Mouse (Mus musculus) testis, postnatal 14 days (tissue): ENCODE measurements around the gene Colq.

Experiments used
- DNase-seq: peaks from one replicate; pipeline ENCODE4 v3.0.0; 2021; ENCODE audit warnings: low spot score

Colq gene

DNA sequence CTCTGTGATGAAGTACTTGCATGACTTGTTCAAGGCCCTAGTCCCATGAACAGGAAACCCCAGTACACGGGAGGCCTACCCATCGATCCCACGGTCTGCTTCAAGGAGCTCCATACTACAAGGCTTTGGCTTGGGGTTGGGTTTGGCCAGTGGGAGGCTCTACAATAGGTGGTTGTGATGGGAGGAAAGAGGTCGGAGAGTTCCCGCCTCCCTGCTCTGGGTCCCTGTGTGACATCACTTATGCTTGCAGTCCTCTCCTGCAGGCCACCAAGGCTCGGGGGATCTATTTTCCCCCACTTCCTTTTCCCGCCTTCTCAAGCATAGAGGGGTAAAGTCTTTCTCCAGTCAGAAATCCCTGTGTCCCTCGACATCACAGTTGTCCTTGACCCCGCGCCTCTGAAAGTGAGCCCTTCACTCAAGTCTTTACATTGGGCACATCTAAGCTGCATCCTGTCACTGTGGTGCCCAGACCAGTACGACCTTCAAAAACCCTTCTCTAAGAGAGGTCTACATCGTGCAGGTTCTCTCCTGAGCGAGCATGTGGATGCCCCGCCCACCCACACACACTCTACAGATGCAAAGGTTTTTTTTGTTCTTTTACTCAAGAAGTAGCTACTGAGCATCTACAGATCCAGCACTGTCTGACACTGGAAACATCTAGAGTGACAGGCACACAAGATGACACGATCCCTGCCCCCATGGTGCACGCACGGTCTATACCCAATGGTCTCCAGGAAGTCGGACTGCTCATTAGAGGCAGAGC, 16.1 kb downstream of the Colq start:
- DNase-seq = no peak

DNA sequence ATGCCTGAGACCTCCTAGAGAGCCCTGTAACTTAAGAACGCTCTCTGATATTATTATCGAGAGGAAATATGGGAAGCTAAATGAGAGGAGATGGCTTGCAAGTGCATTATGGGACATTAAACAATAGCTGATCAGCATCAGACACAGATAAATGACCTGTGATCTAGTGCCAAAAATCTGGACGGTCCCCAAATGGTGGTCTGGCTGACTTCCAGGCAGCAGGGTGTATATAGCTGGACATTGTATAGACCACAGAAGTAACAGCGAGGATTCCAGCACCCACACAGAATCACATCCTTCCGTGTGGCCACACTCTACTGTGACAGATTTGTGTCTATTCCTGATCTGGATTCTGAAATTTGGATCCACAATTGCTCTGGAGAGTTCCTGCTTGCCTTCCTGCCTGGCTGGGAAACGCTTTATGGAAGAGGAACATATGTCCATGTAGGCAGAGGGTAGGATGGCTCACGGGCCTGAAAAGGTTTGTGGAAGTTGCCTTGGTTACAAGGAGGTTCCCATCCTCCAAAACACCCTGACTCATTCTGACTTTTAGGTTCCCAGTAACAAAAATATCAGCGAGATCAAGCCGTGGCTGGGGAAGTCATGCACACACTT, 18.5 kb downstream of the Colq start:
- DNase-seq = no peak

DNA sequence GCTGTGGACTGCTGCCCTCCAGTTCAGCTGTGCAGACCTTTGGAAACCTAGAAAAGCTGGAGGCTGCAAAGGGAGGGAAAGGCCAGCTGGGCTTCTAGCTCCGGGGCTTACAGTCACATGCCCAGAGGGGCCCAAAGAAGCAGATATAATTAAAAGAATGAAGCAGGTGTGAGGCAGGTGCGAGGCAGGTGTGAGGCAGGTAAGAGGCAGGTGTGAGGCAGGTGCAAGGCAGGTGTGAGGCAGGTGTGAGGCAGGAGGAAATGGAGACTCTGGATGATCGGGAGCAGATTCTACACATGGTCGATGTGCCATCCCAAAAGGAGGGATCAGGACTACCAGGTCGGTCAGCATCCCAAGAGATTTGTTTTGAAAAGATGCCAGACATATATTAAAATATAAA, 19.7 kb downstream of the Colq start:
- DNase-seq = no peak

DNA sequence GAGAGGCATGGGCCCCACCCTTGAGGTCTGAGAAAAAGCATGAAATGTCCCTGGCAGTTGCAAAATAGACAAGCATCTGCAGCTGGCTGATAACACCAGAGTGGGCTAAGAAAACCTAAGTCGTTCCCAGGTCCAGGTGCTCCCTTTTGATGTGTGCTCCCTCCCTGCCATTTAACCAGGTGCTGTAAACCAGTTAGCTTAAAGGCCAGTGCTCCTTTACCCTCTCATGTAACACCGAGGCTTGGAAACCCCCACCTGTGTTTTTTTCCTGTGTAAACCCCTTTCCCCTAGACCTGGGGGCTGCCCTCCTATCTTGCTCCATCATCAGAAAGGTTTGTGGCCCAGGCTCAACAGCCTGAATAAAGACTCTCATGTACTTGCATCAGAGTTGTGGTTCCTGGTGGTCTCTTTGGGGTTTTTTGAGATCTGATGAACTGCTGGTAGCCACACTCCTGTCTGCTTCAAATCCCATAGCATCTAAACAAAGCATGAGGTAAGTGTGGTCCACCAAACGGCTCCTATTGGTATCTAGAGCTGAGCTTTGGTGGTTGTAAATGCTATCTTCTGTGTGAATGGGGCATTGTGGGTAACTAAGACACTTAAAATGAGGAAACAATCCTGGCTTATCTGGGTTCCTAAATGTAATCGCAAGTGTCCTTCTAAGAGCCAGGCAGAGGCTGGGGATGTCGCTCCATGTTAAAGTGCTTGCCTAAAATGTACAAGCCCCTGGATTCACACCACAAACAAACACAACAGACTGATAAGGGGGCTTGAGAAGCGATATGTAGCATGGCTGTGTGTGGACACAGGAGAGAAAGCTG, 20.8 kb downstream of the Colq start:
- DNase-seq = no peak

DNA sequence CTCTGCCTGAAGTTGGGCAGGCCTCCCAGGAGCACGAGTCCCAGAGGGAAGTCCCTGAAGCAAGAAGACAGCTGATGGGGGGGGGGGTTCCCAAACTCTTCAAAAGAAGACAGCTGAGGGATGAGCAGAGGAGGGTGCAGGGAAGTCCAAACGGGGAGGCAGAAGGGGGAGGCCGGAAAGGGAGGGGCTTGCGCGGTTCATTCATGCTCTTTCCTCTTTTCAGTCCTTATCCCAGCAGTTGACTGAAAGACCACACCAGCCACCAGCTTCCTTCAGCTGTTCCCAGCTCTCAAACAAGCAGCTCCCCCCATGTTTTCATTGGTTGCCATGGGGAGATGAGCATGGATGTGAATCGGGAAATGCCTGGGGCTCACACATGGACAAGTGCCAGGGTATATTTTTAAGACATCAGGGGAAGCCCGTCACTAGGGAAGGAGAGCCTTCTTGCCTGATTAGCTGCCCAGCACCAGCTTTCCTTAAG, 22.0 kb downstream of the Colq start:
- DNase-seq = no peak

DNA sequence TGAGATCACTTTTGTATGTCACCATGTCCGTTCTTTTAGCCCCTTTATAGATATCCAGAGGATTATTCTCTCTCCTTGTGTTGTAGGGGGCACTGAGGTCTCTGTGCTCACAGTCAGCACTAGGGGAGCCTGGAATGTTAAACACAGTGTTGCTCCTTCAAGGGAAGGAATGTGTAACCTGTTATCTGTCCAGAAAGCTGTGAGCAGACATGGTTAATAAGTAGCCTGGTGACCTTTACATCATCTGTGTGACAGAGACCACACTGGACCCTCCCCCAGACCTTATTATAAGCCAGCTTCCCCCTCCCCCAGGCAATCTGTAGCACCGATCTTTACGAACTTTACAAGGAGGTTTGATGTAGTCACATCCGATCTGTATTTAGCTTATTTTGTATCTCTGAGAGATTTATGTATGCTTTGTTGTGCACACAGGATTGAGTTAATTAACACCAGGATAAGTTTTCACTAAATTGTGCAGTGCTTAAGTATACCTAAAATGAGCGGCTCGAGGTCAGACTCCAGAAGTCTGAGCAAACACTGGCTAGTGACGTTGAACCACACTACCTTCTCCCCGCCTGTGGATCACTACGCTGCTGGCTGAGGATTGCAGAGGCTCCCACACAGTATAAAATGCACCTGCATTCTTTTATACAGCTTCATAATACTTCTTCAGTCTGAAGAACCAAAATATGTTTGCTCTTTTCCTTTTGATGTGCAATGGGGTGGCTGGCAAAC, 25.5 kb downstream of the Colq start:
- no peak for DNase-seq

DNA sequence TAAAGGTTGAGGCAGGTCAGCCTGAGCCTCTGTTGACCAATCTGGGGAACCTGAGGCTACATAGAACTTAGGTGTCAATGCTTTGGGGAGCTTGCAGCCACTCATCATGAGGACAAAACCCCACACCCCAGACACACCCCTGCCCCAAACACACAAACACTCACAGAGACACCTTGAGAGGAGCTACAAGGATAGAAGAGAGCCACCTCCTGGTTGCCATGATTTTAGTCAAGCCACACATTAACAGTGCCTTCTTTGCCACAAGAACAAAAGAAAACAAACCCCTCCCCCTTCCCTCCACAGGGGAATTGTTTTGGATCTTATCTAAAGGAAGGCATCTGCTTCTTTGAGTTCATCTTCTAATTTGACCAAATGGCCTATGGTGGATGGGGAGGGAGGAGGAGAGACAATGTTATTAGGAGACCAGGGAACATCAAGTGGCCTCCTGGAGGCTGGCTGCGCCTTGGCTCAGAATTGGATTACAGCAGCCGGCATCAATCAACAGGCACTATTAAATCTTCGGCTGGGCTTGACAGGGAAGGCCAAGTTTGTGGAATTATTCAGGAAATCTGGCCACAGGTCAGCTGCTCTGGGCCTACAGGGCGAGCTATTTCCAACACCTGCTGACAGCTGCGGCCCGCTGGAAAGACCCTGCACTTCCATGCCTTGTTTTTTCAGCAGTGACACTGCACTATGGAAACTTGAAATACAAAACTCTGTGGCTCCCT, 26.5 kb downstream of the Colq start:
- peak; percentile 21 for DNase-seq

DNA sequence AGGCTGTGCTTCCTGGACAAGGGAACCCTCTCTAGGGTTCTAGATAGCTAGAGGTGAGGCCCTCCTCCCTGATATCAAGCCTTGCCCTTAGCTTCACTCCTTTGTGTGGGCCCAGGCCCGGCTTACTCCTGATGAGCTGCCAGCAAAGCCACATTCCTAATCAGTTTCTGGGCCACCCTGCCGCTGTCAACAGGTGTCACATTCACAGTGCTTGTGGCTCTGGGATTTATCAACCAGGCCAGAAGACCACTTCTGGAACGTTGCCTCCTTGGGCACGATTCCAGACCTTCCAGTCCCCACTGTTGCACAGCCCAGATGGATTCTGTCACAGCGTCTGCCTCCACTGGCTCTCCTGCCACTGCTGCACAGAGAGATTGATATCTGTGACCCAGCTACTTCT, 30.3 kb downstream of the Colq start:
- no peak for DNase-seq

DNA sequence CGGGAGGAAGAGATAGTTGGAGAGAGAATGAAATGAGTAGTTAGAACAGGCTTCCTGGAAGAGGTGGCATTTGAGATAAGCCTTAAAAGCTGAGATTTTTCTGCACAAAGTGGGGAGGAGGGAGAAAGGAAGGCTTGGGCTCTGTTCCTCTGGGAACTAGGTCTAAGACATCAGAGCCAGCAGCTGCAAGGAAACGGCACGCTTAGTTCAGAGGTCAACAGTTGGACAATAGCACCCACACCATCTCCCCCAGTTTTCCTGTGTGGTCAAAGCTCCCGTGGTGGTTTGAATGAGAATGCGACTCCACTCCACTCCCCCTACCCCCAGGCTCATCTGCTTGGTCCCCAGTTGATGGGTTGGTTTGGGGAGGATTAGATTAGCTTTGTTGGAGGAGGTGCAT, 31.9 kb downstream of the Colq start:
- DNase-seq = no peak

DNA sequence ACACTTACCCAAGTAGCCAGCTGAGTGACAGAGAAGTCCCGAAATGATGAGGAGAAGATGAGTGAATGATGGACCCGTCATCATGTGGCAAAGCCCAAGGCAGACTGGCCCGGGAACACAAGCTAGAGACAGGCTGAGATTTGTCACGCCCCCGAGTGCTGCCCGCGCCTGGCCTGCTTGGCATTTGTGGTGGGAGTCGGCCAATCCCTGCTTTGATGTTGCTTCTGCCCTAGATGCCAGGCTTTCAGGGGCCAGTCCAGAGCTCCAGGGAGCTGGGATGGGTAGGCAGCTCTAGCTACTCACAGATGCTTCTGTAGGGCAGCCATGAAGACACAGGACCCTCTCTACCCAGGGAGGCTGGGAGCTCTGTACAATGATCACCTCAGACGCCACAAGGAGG, 33.4 kb downstream of the Colq start:
- DNase-seq = no peak

DNA sequence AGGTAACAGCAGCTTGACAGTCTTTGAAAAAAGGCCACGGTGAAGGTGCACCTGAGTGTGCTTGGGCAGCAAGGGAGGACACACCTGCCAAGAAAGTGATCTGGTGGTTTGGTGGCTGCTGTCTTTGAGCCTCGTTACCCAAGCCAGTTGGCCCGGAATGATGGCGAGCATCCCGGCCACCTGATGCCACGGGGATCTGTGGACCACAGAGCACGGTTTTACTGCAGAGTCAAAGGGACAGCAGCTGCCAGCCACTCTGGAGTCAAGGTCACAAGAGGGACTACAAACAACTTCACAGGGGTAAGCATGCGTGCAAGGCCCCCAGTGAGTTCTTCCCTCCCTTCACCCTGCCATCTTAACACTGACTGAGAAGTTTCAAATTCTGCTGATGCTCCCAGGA, 33.9 kb downstream of the Colq start:
- DNase-seq = no peak

DNA sequence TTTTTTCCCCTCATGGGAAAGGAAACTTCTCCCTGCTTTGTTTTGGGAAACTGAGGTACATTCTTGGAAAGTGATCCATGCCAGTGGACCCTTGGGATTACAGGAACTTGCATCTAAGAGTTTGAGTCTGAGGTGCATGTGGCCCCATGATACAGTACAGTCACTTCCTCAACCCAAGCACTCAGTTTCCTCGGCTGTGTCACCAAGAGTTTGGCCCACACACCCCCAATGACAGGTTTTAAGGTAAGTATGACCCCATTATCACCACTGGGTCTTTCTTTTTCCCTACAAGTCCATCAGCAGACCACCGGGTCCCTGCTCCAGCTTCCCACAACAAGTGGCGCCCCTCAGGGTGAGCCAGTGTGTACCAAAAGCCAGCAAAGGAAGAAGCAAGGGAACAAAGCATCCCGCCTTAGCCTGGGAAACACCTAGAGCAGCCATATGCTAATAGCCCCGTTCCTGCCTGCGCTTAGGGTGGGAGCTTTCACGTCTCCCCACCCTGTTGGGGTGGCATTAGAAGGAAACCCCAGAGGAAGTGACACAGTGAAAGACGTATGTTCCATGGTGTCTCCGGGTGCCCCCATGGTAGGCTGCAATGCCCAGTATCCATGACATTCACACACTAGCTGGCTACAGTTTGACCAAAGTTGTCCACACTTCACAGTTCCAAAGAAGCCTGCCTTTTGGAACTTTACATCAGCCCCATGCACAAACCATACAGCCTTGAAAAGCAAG, 34.5 kb downstream of the Colq start:
- DNase-seq = no peak

DNA sequence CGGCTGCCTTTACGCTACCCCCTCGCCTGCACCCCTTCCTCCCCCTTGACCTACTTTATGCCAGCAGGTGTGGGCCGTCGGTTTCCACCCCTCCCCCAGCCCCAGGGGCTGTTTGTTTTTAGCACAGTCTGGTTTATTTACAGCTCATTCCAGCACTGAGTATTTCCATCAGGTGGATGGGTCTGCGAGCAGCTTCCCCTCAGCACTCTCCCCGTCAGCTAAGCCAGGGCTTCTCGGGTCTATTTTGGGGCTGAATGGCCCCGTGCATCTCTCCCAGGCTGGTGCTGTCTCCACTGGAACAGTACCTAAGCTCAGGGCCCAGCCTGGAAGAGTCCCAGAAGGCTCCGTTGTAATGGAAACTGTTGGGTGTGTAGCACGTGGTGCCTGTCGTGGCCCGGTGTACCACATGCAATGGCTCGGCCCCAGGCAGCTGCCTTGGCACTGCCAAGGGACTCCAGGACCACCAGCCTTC, 35.1 kb downstream of the Colq start:
- no peak for DNase-seq

DNA sequence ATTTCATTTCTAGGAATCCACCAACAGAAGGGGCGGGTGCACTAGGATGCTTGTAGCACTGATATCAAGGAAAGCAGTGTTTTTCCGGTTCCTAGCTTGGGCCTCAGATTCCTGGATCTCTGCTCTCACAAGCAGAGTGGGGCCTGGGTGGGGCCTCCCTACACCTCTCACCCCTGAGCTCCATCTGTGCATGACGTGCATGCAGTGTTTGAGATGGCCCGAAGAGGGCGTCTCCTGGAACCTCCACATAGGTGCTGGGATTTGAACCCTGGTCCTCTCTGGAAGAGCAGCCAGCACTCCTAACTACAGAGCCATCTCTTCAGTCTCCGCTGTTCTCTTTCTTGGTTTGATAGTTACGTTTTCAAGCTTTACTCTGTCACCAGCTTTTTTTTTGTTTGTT, 36.1 kb downstream of the Colq start:
- no peak for DNase-seq

DNA sequence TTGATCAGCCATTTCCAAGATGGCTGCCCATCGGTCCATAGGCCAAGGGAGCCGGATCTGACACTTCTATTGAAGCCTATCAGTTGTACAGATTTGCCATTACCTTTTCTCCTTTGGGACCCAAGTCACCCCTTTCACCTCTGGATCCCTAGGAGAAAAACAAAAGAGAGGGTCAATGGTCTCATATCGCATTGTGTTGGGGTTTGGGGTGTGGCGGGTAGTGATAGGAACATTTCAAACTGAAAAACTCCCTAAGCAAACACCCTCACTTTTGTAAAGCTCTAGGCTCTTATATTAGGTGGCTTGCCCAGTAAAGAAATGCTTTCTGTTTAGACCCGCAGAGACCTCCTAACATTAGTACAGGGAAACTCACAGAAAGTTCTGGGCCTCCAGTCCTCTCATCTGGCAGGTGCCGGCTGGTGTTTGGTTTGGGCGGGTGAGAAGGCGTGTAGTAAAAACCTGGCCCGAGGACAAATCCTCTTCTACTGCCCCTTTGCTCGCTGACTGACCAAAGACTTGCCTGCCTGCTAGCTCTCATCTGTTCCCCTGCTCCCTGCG, 47.2 kb downstream of the Colq start:
- no peak for DNase-seq

DNA sequence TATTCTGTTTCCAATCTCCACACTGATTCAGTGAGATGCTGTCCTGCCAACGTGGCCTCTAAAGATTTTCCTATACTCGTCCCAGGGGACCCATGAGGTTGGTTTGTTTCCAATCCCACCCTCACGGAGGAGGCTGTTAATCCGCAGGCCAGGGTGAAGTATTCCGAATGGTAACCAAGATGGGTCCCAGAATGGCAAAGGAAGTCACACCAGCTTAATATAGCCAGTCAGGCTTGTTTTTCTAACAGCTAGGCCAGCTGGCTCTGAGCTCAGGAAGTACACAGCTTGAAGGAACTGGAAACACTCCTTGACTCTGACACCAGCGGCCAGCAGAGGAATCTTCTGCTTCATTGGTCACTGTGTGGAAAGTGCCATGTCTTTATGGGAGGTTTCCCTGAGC, 53.8 kb downstream of the Colq start:
- no peak for DNase-seq

DNA sequence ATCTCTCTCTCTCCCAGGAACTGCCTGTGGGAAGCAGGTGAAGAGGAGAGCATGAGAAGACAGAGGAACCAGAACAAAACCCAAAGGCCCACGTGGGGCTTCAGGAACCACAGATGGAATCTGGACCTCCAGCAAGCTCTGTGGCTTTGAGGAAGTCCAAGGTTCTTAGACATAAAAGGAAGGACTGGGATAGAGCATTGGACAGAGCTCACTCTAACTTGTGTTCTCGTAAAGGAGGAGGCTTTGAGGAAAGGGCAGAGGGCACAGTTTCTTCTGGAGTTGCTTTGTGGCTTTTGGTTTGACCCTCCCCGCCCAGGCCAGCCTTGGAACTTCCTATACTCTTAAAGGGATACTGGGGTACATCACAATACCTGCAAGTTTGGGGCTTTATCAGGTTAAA, 58.5 kb downstream of the Colq start:
- DNase-seq = no peak

DNA sequence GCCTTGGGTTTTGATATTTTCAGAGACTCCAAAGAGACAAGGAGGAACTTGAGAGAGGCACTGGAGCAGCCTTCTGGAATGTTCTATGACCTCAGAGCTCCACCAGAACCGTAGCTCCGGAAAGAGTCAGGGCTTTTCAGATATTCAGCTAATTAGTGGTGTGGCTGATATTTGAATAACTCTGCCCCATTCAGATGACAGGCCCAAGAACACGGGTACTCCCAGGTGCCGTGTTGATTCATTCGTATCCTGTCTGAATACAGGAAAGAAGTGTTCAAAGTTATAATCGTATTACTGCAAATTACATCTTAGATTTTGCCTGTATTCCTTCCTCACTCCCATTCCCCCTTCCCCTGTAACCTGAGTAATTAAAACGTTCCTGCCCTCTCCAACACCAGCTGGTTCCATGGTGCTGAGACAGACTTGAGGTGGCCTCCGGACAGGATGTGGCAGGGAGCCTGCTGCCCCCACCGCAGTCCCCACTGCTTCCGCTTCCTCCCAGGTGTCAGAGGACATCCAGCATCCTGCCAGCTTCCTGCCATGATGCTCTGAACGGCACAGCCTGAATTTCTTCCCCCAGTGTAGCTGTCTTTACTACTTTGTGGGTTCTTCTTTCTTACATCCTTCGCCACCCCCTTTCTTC, 59.5 kb downstream of the Colq start:
- no peak for DNase-seq

DNA sequence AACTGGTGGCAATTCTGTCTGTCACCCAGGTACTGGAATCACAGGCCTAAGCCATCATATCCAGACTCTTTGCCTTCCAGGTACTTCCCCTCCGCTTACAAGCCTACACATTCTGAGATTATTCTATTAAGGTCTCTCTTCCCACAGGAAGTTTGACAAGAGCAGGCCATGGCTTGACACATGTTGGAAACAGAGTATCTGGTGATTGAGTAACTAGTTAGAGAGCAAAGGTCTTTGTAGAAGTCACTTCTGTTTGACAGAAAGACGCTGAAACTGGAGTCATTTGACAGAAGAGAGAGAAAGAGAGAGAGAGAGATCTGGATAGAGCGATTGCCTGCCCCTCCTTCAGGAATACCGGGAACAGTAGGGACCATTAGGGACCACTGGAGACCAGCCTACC, 60.3 kb downstream of the Colq start:
- no peak for DNase-seq
